Comparison of ENCODE assay signal across 15 mouse cellular contexts in genomic region chr6:118376023-118376422, GRCm38 (mm10). TPM values are rescaled to one million over a fixed set of nuclear protein-coding genes. Genes with fewer than 3 reads are reported as not detected.
DNase-seq lines count a peak whose midpoint lies in the region; ATAC-seq and TF ChIP-seq lines count a peak whose summit lies in the region.
"Had no signal": no experiment of that assay in that cellular context is flagged by ENCODE, and none has a peak within 500 bp of the region (broad histone marks: within the 10 kb centered on the region; RNA-seq: fewer than 3 reads in every experiment).

No protein-coding gene starts in this region.

- H3K4me1 ChIP-seq in kidney, adult 2 months (ENCODE audit: control insufficient read depth, insufficient read depth, low read length), result no peaks in the 10 kb centered on the region
- no peaks in the 10 kb centered on the region for H3K4me1 ChIP-seq in embryonic facial prominence, embryonic 14.5 days (ENCODE audit: control insufficient read depth, insufficient read depth, low read length)
- peaks cover 4% of the 10 kb centered on the region; the same call in 1 of the 2 replicates for H3K4me1 ChIP-seq in intestine, embryonic 16.5 days (ENCODE audit: control insufficient read depth, insufficient read depth, low read length)
- no peaks in the 10 kb centered on the region for H3K4me1 ChIP-seq in hindbrain, embryonic 11.5 days (replicated peaks; ENCODE audit: control insufficient read depth, insufficient read depth, low read length)

- no peaks in the 10 kb centered on the region for H3K36me3 ChIP-seq in kidney, adult 2 months (ENCODE audit: control insufficient read depth, insufficient read depth, low read length)
- no peaks in the 10 kb centered on the region for H3K36me3 ChIP-seq in embryonic facial prominence, embryonic 14.5 days (ENCODE audit: control insufficient read depth, insufficient read depth, low read length)
- no peaks in the 10 kb centered on the region for H3K36me3 ChIP-seq in intestine, embryonic 16.5 days (ENCODE audit: control insufficient read depth, insufficient read depth, low read length)
- no peaks in the 10 kb centered on the region for H3K36me3 ChIP-seq in hindbrain, embryonic 11.5 days (ENCODE audit: control insufficient read depth, insufficient read depth, low read length)
- H3K36me3 ChIP-seq: hindbrain, embryonic 15.5 days; neural tube, embryonic 13.5 days had no signal

- no peak for TF ChIP-seq CTCF in kidney, adult 2 months (conservative IDR thresholded peaks at IDR 0.05; ENCODE audit: insufficient read depth, insufficient read length, low read depth, low read length)

- no peak for ATAC-seq in embryonic facial prominence, embryonic 14.5 days (ENCODE audit: low read depth)
- ATAC-seq in intestine, embryonic 16.5 days, result peak; percentile 55; the same call in 1 of the 2 replicates
- no peak for ATAC-seq in hindbrain, embryonic 11.5 days (ENCODE audit: low FRiP score)

- no peak overlapping the region for H3K9ac ChIP-seq in embryonic facial prominence, embryonic 14.5 days (ENCODE audit: low read depth, low read length)
- H3K9ac ChIP-seq in intestine, embryonic 16.5 days (ENCODE audit: low read depth, low read length), result no peak overlapping the region
- H3K9ac ChIP-seq in hindbrain, embryonic 11.5 days (ENCODE audit: low read depth, low read length), result no peak overlapping the region
- H3K9ac ChIP-seq: hindbrain, embryonic 15.5 days; liver, postnatal 0 days; neural tube, embryonic 13.5 days had no signal

- no peak overlapping the region for H3K27ac ChIP-seq in kidney, adult 2 months (ENCODE audit: insufficient read depth, low read depth, low read length)
- H3K27ac ChIP-seq in embryonic facial prominence, embryonic 14.5 days (replicated peaks; ENCODE audit: low read depth, low read length), result no peak overlapping the region
- H3K27ac ChIP-seq in intestine, embryonic 16.5 days (ENCODE audit: low read length), result no peak overlapping the region
- no peak overlapping the region for H3K27ac ChIP-seq in hindbrain, embryonic 11.5 days (ENCODE audit: low read depth, low read length)
- H3K27ac ChIP-seq: hindbrain, embryonic 15.5 days; layer of hippocampus, adult 2 months; neural tube, embryonic 13.5 days had no signal

- no peak overlapping the region for H3K4me3 ChIP-seq in kidney, adult 2 months (ENCODE audit: insufficient read depth, low read depth, low read length)
- no peak overlapping the region for H3K4me3 ChIP-seq in embryonic facial prominence, embryonic 14.5 days (ENCODE audit: low read depth, low read length)
- no peak overlapping the region for H3K4me3 ChIP-seq in intestine, embryonic 16.5 days (ENCODE audit: low read length)
- no peak overlapping the region for H3K4me3 ChIP-seq in hindbrain, embryonic 11.5 days (ENCODE audit: low read depth, low read length)
- H3K4me3 ChIP-seq: hindbrain, embryonic 15.5 days; layer of hippocampus, adult 2 months; neural tube, embryonic 13.5 days had no signal

- H3K27me3 ChIP-seq in kidney, adult 2 months (replicated peaks; ENCODE audit: control insufficient read depth, insufficient read depth, low read length), result no peaks in the 10 kb centered on the region
- H3K27me3 ChIP-seq in embryonic facial prominence, embryonic 14.5 days (replicated peaks; ENCODE audit: control insufficient read depth, insufficient read depth, low read length), result 0 out of 2 replicates have a peak, but pooled peaks cover 3% of the 10 kb centered on the region
- H3K27me3 ChIP-seq in intestine, embryonic 16.5 days (replicated peaks; ENCODE audit: control insufficient read depth, insufficient read depth, low read length), result no peaks in the 10 kb centered on the region
- no peaks in the 10 kb centered on the region for H3K27me3 ChIP-seq in hindbrain, embryonic 11.5 days (ENCODE audit: control insufficient read depth, insufficient read depth, low read length)
- H3K27me3 ChIP-seq: hindbrain, embryonic 15.5 days; neural tube, embryonic 13.5 days had no signal

- H3K9me3 ChIP-seq in embryonic facial prominence, embryonic 14.5 days (ENCODE audit: control insufficient read depth, low read length), result no peaks in the 10 kb centered on the region
- no peaks in the 10 kb centered on the region for H3K9me3 ChIP-seq in intestine, embryonic 16.5 days (ENCODE audit: control insufficient read depth, low read length)
- no peaks in the 10 kb centered on the region for H3K9me3 ChIP-seq in hindbrain, embryonic 11.5 days (ENCODE audit: control insufficient read depth, low read length)
- H3K9me3 ChIP-seq: hindbrain, embryonic 15.5 days; neural tube, embryonic 13.5 days had no signal

- DNase-seq in adrenal gland, postnatal 10 days, result peak; percentile 5
- DNase-seq in adrenal gland, postnatal 25 days, result no peak
- DNase-seq in kidney, adult 2 months, result peak; percentile 8
- no peak for DNase-seq in kidney, adult 9 months
- peak; percentile 31 for DNase-seq in embryonic facial prominence, embryonic 14.5 days (ENCODE audit: low spot score)
- DNase-seq in hindbrain, embryonic 11.5 days (ENCODE audit: low spot score), result no peak
- DNase-seq in urinary bladder, adult 18-20 months (ENCODE audit: low spot score in 2 of 2), result no peak
- DNase-seq: adrenal gland, postnatal 14 days; cerebellum, postnatal 14 days; liver, postnatal 0 days; spleen, adult 18-20 months had no signal

- WGBS in kidney, adult 2 months, result 20% methylated on average over 10 of the region's 10 CpGs
- WGBS in embryonic facial prominence, embryonic 14.5 days, result 14% methylated on average over 10 of the region's 10 CpGs
- WGBS in intestine, embryonic 16.5 days, result 28% methylated on average over 10 of the region's 10 CpGs
- 59% methylated on average over 10 of the region's 10 CpGs for whole genome bisulfite sequencing in hindbrain, embryonic 11.5 days

- no peak overlapping the region for H3K4me2 ChIP-seq in embryonic facial prominence, embryonic 14.5 days (ENCODE audit: low read depth, low read length)
- no peak overlapping the region for H3K4me2 ChIP-seq in intestine, embryonic 16.5 days (ENCODE audit: low read depth, low read length)
- H3K4me2 ChIP-seq in hindbrain, embryonic 11.5 days (replicated peaks; ENCODE audit: low read depth, low read length), result no peak overlapping the region
- H3K4me2 ChIP-seq: hindbrain, embryonic 15.5 days; neural tube, embryonic 13.5 days had no signal

- no peak for TF ChIP-seq POLR2A in kidney, adult 2 months (IDR thresholded peaks at IDR 0.05; ENCODE audit: low read depth, low read length)

RNA-seq across cellular contexts. Expression of gene Bms1, which starts 43.3 kb away (rescaled TPM):
- 10 to 100 TPM; 29.4 to 31.9 TPM for total RNA-seq in adrenal gland, postnatal 10 days (2021)
- total RNA-seq in adrenal gland, postnatal 25 days (2021), result 30.3 and 30.9 TPM in 2 replicates
- polyA plus RNA-seq in kidney, adult 2 months (2012; rRNA removed), result 3.6 and 4.8 TPM in 2 replicates
- 29.6 and 32.7 TPM in 2 replicates for polyA plus RNA-seq in embryonic facial prominence, embryonic 14.5 days (2014; fragmentation: Nextera tagmentation; extraction: Ambion mirVana)
- polyA plus RNA-seq in intestine, embryonic 16.5 days (2015; fragmentation: Nextera tagmentation; extraction: Ambion mirVana), result 24.2 and 25.1 TPM in 2 replicates
- 38.9 and 44.2 TPM in 2 replicates for polyA plus RNA-seq in hindbrain, embryonic 11.5 days (2014; fragmentation: Nextera tagmentation; extraction: Ambion mirVana)

Comparison
In these comparisons a context has a peak if more than half of its experiments do, and no peak if none do; other contexts are left out.
1. DNase-seq: peak in adrenal gland, postnatal 10 days (single experiment), kidney, adult 2 months (single experiment) and embryonic facial prominence, embryonic 14.5 days (single experiment); none in adrenal gland, postnatal 25 days (single experiment), kidney, adult 9 months (single experiment), hindbrain, embryonic 11.5 days (single experiment) and urinary bladder, adult 18-20 months (0 of 2).